In the genomic region with DNA sequence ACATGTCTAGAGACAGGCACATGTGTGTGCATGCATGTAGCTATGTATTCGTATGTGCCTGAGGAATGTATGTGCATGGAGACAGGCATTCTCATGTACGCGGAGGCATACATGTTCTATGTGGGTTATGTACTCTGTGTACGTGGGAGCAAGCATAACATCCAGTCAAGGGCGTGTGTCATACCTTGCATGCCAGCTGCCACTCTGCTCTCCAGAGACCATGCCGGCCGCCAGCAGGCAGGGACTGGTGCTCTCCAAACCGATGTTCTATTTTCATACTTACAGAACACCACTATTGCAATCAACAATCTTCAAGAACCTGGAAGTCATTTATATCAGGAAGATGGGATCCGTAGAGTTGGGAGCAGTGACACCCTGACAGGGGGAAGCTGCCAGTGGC, we compare ENCODE assay signal across 34 mouse cellular contexts. TPM values are rescaled to one million over a fixed set of nuclear protein-coding genes. Genes with fewer than 3 reads are reported as not detected.
DNase-seq lines count a peak whose midpoint lies in the region; TF ChIP-seq lines count a peak whose summit lies in the region.
"Had no signal": no experiment of that assay in that cellular context is flagged by ENCODE, and none has a peak within 500 bp of the region (broad histone marks: within the 10 kb centered on the region; RNA-seq: fewer than 3 reads in every experiment).

No protein-coding gene starts in this region.

- H3K36me3 ChIP-seq in heart, embryonic 10.5 days = no peaks in the 10 kb centered on the region
- H3K36me3 ChIP-seq in thymus, adult 2 months (ENCODE audit: control insufficient read depth, insufficient read depth, low read length) = no peaks in the 10 kb centered on the region
- H3K36me3 ChIP-seq: embryonic facial prominence, embryonic 13.5 days; forebrain, embryonic 10.5 days; forebrain, embryonic 15.5 days; hindbrain, embryonic 12.5 days; kidney, embryonic 15.5 days; limb, embryonic 12.5 days; liver, embryonic 15.5 days; lung, embryonic 15.5 days; midbrain, embryonic 10.5 days; midbrain, embryonic 15.5 days; stomach, embryonic 15.5 days had no signal

- no peaks in the 10 kb centered on the region for H3K27me3 ChIP-seq in heart, embryonic 10.5 days (ENCODE audit: insufficient read depth, poor library complexity, severe bottlenecking)
- no peaks in the 10 kb centered on the region for H3K27me3 ChIP-seq in thymus, adult 2 months (ENCODE audit: control insufficient read depth, insufficient read depth, low read length)
- H3K27me3 ChIP-seq: embryonic facial prominence, embryonic 13.5 days; forebrain, embryonic 15.5 days; hindbrain, embryonic 12.5 days; kidney, embryonic 15.5 days; limb, embryonic 12.5 days; liver, embryonic 15.5 days; lung, embryonic 15.5 days; midbrain, embryonic 15.5 days; stomach, embryonic 15.5 days had no signal

- TF ChIP-seq CTCF in thymus, adult 2 months (IDR thresholded peaks at IDR 0.05; ENCODE audit: borderline replicate concordance, control insufficient read depth, extremely low read depth, insufficient read depth, low read length, poor library complexity) = no peak

- H3K9me3 ChIP-seq in heart, embryonic 10.5 days = no peaks in the 10 kb centered on the region
- H3K9me3 ChIP-seq: embryonic facial prominence, embryonic 13.5 days; forebrain, embryonic 10.5 days; forebrain, embryonic 15.5 days; hindbrain, embryonic 12.5 days; kidney, embryonic 15.5 days; limb, embryonic 12.5 days; liver, embryonic 15.5 days; lung, embryonic 15.5 days; midbrain, embryonic 10.5 days; midbrain, embryonic 15.5 days; stomach, embryonic 15.5 days had no signal

- H3K4me1 ChIP-seq in heart, embryonic 10.5 days = peaks cover 32% of the 10 kb centered on the region
- peaks cover 16% of the 10 kb centered on the region for H3K4me1 ChIP-seq in thymus, adult 2 months (replicated peaks; ENCODE audit: control insufficient read depth, insufficient read depth, low read length)

- intact Hi-C loops in heart, postnatal 14 days (cut with DNase I) = loop anchor here (5.0 kb wide), 1 partner anchor 171 kb away; the partner anchor contains the start of gene Inpp5a

- 88% methylated on average over 9 of the region's 9 CpGs for WGBS in heart, embryonic 10.5 days
- WGBS in thymus, adult 2 months = 96% methylated on average over 9 of the region's 9 CpGs

- peak; percentile 52 for DNase-seq in adrenal gland, postnatal 10 days
- no peak for DNase-seq in adrenal gland, adult 18-20 months (ENCODE audit: low spot score in 2 of 2)
- DNase-seq in heart, embryonic 10.5 days (ENCODE audit: low spot score) = peak; percentile 61
- DNase-seq in heart, postnatal 14 days = no peak
- DNase-seq in kidney, adult 11 months = peak; percentile 1
- no peak for DNase-seq in kidney, postnatal 10 days
- peak; percentile 5 for DNase-seq in thymus, postnatal 4 days
- DNase-seq in thymus, adult 2 months = no peak
- DNase-seq: adrenal gland, adult 8-10 months; cerebellum, adult 18-20 months; cerebellum, postnatal 10 days; gastrocnemius, postnatal 25 days; kidney, adult 18-20 months; kidney, postnatal 36 days; right cerebral cortex, postnatal 25 days had no signal

- H3K4me3 ChIP-seq in heart, embryonic 10.5 days = no peak overlapping the region
- no peak overlapping the region for H3K4me3 ChIP-seq in thymus, adult 2 months (ENCODE audit: control insufficient read depth, insufficient read depth, low read length)
- H3K4me3 ChIP-seq: embryonic facial prominence, embryonic 13.5 days; forebrain, embryonic 10.5 days; forebrain, embryonic 15.5 days; hindbrain, embryonic 12.5 days; kidney, embryonic 15.5 days; layer of hippocampus, adult 2 months; left cerebral cortex, adult 2 months; limb, embryonic 12.5 days; liver, embryonic 15.5 days; lung, embryonic 15.5 days; midbrain, embryonic 10.5 days; midbrain, embryonic 15.5 days; stomach, embryonic 15.5 days had no signal

- no peak for TF ChIP-seq POLR2A in thymus, adult 2 months (IDR thresholded peaks at IDR 0.05; ENCODE audit: control insufficient read depth, extremely low read depth, insufficient read depth, low read length, poor library complexity)

- H3K27ac ChIP-seq in heart, embryonic 10.5 days = no peak overlapping the region
- H3K27ac ChIP-seq in thymus, adult 2 months (ENCODE audit: control insufficient read depth, insufficient read depth, low read length) = no peak overlapping the region
- H3K27ac ChIP-seq: embryonic facial prominence, embryonic 13.5 days; forebrain, embryonic 10.5 days; forebrain, embryonic 15.5 days; hindbrain, embryonic 12.5 days; hindbrain, postnatal 0 days; kidney, embryonic 15.5 days; layer of hippocampus, adult 2 months; left cerebral cortex, adult 2 months; limb, embryonic 12.5 days; liver, embryonic 15.5 days; lung, embryonic 15.5 days; macrophage; midbrain, embryonic 10.5 days; midbrain, embryonic 15.5 days; stomach, embryonic 15.5 days had no signal

RNA-seq across cellular contexts. Expression of gene Stk32c, which starts 3.4 kb away (rescaled TPM):
- total RNA-seq in adrenal gland, postnatal 10 days (2021) = 1 to 10 TPM; 2.7 to 3.5 TPM
- 1 to 10 TPM; 3.2 to 4.3 TPM for total RNA-seq in adrenal gland, adult 18-20 months (2021)
- not detected in 2 replicates for polyA plus RNA-seq in heart, embryonic 10.5 days (2016; fragmentation: Nextera tagmentation; extraction: Ambion mirVana)
- 1 to 10 TPM; 1.8 to 2.7 TPM for total RNA-seq in heart, postnatal 14 days (2021)
- polyA plus RNA-seq in thymus, adult 2 months (2012; rRNA removed) = 1.3 and 1.7 TPM in 2 replicates
- total RNA-seq: CH12.LX; common myeloid progenitor, adult 5-6 weeks; neutrophil, adult 5-6 weeks had no signal
- polyA plus RNA-seq: liver, embryonic 15.5 days; thymus, postnatal 0 days had no signal

RNA-seq across cellular contexts. Expression of gene Lrrc27, which starts 3.7 kb away (rescaled TPM):
- total RNA-seq in adrenal gland, postnatal 10 days (2021) = 1 to 10 TPM; 3.9 to 7.7 TPM
- 10 to 100 TPM in 1 of 2 experiments, 1 to 10 TPM in 1; 8.1 to 14.7 TPM for total RNA-seq in adrenal gland, adult 18-20 months (2021)
- polyA plus RNA-seq in heart, embryonic 10.5 days (2016; fragmentation: Nextera tagmentation; extraction: Ambion mirVana) = 4.5 TPM in 2 replicates
- 10 to 100 TPM; 17.6 to 20.8 TPM for total RNA-seq in heart, postnatal 14 days (2021)
- polyA plus RNA-seq in thymus, adult 2 months (2012; rRNA removed) = 3.9 and 4.0 TPM in 2 replicates

RNA-seq across cellular contexts. Expression of gene Pwwp2b, which starts 31.8 kb away (rescaled TPM):
- total RNA-seq in adrenal gland, postnatal 10 days (2021) = 10 to 100 TPM in 1 of 2 experiments, 1 to 10 TPM in 1; 9.2 to 22.2 TPM
- 10 to 100 TPM; 11.7 to 12.3 TPM for total RNA-seq in adrenal gland, adult 18-20 months (2021)
- 10.5 and 11.1 TPM in 2 replicates for polyA plus RNA-seq in heart, embryonic 10.5 days (2016; fragmentation: Nextera tagmentation; extraction: Ambion mirVana)
- 1 to 10 TPM; 8.7 to 9.8 TPM for total RNA-seq in heart, postnatal 14 days (2021)
- polyA plus RNA-seq in thymus, adult 2 months (2012; rRNA removed) = 6.3 and 7.4 TPM in 2 replicates

Comparison
In these comparisons a context has a peak if more than half of its experiments do, and no peak if none do; other contexts are left out.
1. DNase-seq: peak in adrenal gland, postnatal 10 days (single experiment), heart, embryonic 10.5 days (single experiment), kidney, adult 11 months (single experiment) and thymus, postnatal 4 days (single experiment); none in adrenal gland, adult 18-20 months (0 of 2), heart, postnatal 14 days (0 of 2), kidney, postnatal 10 days (single experiment) and thymus, adult 2 months (single experiment).